Mouse (Mus musculus): ENCODE results near the gene Sptbn1.

Sptbn1 gene

DNA sequence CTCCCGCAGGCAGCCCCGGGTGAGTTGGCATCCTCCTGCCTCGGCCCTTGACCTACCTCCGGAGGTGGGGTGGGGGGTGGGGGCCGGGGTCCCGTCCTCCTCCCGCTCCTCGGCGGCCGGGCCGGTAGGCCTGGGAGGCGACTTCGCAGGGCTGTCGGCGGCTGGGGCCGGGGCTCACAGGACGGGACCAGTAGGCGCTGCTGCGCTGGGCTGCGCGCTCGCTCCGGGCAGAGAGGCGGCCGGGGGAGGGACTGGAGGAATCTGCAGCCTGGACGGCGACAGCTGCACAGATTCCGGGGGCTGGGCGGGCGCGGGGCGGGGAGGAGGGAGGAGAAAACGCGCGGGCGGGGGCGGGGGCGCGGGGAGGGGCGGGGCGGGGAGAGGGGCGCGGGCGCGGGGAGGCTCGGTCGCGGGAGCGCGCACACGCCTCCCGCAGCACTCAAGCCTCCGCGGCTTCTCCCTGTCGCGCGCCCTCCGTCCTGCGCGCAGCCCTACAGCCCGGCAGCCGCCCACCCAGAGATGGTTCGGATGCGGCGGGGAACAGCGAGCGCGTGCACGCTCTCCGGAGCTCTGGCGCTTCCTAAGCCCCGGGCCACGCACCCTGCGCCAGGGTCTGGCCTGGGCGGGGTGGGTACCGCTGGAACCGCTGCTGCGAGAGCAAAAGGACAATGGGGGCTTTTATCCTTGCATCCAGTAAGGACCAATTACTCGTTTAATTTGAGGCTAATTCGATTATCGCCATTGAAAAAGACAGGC lies at the start of gene Sptbn1:
Gene Sptbn1 (minus strand): TSS at position 284 of the 756 bp plus-strand sequence.
- no peak for DNase-seq (ENCODE audit: low spot score in 2 of 2)

DNA sequence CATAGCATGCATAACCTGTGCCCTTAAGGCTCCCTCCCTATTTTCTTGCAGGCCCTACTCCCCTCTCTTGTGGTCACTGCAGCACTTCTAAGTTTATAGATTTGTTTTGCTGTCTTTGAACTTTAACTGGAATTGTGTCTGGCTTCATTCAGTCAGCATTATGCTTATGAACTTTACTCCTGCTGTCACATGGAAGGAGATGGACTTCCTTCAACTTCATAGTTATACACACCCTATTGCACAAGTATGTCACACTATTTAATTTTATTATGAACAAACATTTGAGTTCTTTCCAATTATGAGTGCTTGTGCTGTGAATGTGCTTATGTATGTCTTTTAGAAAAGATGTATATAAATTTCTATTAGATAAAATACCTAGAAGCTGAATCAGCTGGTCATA lies 26.3 kb upstream of the Sptbn1 start:
- DNase-seq (ENCODE audit: low spot score in 2 of 2), result no peak

DNA sequence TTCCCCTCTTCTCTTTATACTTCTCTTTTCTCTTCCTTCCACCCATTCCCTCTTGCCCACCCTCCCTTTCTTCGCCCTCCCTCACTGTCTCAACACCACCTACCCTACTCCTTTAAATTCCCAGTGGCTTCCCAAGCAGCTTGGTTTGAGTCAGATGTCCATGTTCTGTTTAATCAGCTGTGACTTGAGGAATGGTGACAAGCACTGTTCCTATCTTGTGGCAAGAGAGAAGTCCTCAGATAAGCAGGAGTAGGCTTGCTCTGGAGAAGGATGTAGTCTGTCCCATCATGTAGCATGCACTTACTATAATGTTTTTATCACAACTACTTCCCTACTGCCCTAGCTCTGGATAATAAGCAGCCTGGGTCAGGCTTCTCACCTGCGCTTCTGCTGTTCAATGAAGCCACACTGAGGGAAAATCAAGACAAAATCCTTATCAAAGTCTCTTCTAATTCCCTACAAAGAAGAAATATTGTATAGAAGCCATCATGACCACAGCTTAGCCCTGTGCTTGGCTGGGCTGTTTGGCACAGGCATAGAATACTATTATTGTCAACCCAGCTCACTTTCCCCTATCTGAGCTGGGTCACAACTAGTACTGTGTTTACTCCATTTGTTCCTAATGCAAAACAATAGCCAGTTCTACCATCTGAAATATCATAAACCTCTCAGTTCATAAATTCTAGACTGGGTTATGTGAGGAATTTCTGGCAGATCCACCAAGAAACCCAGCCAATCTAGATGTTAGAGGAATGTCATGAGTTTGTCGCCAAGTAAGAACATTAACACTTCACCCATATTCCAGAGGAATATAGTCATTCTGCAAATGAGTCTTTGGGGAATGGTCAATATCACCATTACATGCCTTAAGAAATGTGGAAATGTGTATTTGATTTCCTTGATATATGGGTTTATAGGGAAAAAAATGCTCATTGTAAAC lies 24.5 kb upstream of the Sptbn1 start:
- no peak for DNase-seq (ENCODE audit: low spot score in 2 of 2)

DNA sequence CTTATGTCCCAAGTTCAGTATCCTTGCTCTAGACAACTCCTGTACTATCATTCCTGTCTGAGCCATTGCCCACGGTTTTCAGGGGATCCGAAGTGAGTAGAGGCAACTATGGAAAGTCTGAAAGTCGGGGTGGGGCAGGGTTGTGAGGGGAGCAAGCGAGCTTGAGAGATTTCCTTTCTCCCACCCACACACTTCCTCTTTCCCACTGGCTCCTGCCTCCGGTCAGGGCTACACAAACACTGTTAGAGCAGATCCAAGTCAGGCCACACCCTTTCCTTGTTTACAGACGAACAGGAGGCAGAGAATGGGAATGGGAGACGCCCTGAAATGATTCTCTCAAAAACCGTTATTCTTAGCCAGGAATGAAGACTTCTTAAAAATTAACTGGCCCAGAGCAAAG lies 23.2 kb upstream of the Sptbn1 start:
- no peak for DNase-seq (ENCODE audit: low spot score in 2 of 2)

DNA sequence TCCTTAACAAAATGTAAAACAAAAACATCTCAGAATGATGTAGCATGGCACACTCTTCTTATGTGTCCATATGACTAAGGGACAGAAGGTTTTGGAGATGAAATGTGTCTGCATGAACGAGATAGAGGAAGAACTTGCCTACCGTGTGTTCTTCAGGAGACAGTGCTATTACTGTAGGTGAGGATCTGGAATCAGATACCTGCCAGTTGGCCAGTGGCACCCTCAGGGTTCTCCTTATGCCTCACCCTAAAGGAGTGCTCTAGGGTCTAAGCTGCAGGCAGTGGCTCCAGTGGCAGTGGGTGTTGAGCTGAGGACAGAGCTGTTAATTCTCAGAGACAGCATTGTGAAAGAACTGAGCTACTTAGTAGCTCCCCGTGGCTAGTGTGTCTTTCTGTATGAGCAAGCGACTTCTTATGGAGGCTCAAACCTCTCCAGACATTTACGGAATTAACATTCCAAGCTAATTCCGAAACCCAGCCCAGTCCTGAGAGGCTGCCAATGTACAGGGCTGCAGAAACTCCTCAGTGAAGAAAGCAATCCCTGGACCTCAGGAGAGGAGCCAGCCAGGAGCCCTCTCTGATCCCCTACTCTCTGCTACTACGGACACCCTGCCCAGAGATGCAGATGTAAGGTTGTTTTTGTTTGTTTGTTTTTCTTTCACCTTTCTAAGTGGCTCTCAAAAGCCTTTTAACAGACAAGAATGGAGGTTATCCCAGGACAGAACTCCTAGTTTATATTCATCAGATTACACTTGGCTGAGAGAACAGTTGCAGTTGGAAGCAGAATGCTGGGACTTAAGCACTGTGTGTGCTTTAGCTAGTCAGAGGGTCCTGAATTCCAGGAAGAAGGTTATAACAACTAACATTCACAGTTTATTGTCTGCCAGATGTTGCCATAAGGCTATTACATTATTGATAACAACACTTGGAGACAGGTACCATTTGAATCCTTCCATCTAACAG lies 21.8 kb upstream of the Sptbn1 start:
- no peak for DNase-seq (ENCODE audit: low spot score in 2 of 2)

DNA sequence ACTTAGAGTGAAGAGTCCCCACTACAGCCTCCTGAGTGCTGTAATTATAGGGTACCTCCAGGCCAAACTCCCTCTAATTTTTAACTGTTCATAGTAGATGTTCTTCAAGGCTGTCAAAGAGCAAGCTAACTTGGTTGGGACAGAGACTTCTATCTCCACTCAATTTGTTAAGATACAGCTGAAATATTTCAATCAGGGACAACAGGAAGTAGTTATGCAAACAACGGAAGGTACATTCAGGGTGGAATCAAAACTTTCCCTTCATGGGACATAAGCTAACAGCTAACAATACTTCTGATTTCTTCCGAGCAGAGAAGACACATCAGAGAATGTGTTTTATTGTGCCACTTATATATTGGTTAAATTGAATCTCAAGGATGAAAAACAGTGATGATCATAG lies 20.1 kb upstream of the Sptbn1 start:
- no peak for DNase-seq (ENCODE audit: low spot score in 2 of 2)

DNA sequence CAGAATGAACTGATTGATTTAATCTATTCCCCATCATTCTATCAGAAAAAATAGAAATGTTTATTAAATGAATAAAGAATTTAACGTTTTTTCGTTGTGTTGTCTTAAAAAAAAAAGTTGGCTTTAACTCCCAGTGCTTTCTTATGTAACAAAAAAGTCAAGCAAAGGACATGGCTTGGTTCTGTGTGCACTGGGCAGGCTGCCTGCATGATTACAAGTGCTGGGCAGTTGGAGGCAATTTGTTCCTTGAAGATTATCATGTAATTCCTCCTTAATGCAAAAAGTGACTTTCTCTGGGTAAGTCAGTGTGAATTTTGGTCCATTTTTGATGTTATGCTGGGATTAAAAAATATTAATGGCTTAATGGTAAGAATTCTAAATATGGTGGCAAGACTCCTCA lies 15.7 kb upstream of the Sptbn1 start:
- no peak for DNase-seq (ENCODE audit: low spot score in 2 of 2)

DNA sequence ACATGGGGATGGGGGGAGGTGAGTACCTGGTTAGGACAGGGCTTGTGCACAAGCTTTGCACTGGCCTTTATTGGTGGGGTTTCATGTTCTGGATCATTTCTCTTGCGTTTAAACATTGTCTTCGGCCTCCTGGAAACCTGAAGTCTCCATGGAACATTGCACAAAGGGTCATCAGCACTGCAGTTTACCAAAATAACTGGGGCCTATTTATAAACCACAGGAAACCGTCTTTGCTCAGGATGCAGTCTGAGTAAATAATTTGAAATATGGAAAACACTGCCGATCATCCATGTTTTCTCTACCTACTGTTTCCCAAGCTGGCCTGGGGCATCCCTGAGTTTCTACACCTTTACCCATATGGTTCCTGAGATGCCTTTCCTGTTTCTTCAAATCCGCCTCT lies 13.1 kb upstream of the Sptbn1 start:
- no peak for DNase-seq (ENCODE audit: low spot score in 2 of 2)

DNA sequence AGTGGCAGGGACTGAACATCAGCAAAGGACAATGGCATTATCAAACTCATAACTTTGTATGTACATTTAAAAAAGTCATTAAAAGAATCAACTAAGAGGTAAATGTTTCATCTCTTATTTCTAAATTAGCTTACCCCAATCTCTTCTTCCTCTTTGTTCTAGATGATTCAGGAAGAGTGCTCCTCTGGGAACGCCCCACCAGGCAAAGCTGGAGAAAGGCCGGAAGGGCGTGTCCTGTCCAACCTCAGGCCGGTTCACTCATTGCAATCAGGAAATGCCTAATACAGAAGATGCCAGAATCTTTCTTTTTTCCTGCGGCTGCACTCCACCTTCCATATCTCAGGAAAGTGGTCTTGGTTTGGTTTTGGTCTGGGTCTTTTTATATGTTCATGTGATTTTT lies 11.3 kb upstream of the Sptbn1 start:
- no peak for DNase-seq (ENCODE audit: low spot score in 2 of 2)

DNA sequence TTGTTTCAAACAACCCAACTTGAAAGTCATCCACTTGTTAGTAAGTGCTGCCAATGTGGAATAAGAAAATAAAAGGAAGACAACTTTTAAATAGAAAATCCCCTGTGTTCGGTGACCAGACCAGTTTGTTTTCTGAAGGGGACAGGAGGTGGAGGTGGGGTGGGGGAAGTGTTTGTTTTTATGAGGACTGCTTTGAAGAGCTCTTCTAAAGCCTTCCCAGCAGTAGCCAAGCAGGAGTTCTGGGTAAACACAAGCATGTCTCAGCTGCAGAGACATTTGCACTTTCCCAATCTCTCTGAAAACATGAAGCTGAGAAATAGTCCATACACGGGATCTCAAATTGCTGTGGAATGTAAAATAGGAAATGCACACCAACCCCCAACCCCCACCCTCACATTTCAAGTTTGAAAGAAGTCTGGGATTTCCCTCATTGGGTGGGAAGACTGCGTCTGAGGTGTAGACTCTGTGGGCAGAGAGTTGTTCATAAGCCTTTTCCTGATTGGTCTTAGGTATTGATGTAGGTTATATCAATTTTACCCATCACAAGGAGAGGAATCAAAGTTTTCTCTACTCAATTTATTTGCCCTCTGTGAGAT lies 7.6 kb upstream of the Sptbn1 start:
- no peak for DNase-seq (ENCODE audit: low spot score in 2 of 2)

DNA sequence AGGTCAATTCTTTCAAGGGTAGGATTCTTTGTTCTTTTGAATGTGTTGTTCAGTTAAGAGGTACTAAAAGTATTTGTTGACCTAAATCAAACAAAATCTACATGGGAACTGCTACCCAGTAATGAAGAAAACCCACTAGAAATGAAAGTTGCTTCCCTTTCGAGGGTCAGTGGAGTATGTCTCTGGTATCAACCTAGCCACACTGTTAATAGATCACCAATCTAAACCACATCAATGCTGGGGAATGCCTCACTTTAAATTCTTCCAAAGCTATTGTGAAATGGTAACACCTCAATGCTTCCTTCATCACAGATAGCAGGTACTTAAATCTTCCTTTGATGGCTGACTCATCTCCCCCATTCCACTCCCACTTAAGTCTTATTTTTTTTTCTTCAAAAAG lies 1.5 kb upstream of the Sptbn1 start:
- no peak for DNase-seq (ENCODE audit: low spot score in 2 of 2)

DNA sequence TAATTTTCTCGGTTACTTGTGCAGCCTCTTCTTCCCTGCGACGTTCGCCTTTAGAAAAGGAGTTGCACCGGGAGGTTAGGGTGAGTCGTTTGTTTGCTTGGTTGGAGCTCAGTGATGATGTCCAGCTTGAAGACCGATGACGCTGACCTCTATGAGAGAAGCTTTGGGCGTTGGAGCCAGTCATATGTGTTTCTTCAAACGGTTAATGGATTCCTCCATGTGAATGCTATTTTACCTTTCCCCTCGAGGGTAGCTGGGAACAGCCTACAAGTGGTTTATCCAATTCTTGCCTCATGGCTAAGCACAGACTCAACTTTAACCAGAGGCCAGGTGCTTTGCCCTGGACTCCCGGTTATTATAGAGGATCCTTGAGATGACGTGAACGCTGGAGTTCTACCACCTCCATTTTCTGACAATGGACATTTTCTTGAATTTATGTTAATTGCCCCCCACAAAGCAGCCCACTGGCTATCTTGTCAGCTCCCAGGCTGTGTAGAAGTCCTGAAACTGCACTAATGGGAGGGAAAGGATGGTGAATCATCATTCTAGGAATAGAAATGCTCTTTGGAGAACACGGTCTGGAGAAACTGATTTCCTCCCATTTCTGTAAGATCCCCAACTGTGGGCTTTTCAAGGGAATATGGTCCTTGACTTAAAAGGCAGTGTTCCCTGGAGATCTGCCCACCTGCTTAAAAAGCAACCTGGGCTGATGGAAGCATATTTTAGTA lies 837 bp upstream of the Sptbn1 start:
- no peak for DNase-seq (ENCODE audit: low spot score in 2 of 2)

DNA sequence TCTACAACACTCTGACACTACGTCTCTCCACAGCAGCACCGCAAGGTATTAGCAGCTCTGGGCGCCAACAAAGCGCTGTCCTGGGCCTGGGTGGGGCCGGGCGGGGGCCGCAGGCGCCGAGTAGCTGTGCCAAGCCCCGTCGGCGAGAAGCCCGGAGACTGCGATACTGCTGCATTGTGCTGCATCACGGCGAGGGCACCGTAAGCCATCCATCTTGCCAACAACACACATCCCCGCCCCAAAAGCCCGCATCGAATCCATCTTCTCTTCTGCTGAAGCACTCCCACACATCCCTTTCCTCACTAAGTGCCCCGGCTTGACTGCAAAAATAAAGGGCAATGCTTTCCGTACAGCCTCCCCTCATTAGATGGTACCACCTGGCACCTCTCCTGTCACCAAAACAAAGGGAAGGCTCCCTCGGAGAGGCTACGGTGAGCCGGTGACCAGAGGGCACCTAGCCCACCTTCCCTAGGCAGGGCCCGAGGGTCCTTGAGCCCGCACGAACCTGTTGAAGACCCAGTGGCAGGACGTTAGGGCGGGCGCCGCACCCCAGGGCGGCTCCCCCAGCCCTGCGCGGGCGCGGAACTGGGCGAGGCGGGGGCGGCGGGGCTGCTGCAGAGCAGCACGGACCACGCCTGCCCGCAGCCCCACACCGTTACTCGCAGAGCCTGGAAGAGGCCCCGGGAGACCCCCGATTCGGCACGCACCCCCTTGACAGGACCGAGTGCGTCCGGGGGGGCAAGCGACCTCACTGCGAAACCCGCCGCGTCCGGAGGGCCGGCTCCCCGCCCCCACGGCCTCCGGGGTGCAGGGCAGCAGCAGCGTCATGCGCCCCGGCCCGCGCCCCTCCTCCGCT lies 711 bp downstream of the Sptbn1 start:
- DNase-seq (ENCODE audit: low spot score in 2 of 2), result peak in 1 of 2 experiments; percentile 1

DNA sequence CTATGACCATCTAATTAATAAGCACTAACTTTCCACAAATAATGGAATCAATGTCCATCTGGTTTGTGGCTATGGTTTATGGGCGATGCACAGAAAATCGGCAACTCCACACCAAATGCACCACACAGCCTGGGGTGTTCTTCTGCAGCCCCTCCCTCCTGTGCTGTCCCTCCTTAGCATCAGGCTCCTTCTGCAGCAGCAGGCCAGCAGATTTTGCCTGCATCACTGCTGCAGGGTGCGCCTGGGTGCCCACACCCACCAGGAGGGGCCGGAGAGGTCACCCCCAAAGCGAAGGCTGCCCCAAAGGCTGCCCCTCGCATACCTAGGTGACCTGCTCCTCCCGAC lies 1.3 kb downstream of the Sptbn1 start:
- no peak for DNase-seq (ENCODE audit: low spot score in 2 of 2)

DNA sequence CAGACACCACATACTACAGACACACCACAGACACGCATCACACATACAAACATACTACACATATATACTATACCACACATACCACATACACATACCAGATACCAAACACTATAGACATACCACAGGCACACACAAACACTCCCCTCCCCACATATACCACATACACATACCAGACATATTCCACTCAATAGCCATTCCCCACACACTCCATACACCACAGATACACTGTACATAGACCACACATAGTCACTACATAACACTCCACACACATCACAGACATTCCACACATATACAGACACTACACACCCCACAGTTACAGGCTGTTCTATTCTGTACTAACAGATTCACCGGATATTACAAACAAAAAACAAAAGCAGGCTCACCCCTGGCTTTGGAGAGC lies 2.3 kb downstream of the Sptbn1 start:
- no peak for DNase-seq (ENCODE audit: low spot score in 2 of 2)

DNA sequence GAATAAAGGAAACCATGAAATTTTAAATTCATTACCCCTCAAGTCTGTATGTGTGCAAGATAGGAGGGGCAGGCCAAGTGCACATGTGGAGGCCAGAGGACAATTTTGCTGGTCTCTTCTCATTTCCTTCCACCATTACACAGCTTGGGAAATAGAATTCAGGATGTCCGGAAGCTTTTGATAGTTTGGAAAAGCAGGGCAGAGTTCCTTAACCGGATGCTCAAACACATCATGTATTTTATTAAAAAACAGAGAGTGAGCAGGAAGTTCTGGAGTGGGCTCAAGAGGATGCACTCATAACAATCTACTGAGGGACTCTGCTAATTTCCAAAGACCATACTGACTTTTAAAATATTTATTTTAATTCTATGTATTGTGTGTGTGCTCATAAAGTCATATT lies 4.3 kb downstream of the Sptbn1 start:
- DNase-seq (ENCODE audit: low spot score in 2 of 2), result no peak

DNA sequence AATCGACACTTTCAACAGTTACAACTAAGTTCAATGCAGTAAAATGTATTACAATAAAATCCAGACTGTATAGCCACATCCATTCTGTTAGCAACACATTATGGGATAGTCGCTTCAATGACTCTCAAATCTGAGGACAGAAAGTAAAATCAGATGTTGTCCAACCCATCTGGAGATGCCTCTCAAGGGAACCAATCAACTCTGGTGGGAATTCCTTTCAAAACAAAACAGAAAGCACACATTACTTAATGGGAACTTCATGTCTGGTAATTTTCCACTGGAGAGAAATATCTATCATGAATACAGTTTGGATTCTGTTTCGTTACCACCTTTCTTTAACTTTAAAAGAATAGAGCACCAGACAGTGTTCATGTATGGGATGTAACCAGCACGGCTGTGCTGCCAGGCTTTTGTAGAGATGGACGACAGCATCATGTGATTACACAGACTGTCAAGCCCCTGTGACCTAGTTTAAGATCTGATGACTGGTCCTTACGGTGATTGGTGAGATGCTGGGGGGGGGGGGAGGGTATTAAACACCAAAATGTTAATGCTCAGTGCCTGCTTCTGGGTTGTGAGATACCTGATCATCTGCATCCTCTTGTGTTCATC lies 9.1 kb downstream of the Sptbn1 start:
- no peak for DNase-seq (ENCODE audit: low spot score in 2 of 2)

DNA sequence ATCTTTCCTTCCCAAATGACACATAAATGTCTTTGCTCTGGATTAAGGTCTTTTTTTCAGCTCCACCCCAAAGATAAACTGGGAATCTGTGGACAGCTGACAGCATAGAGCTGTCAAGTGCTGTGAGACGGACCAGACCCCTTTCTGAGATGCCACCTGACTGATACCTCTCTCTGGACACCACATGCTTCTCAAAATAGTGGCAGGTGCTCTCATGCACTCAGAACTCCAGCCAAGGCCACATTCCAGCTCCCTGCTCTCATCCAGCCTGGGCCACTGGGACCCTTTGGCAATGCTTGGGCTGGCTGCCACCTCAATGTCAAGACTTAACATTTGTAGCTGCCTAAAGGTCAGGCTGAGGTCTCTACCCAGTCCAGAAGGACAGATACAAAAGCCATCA lies 10.2 kb downstream of the Sptbn1 start:
- DNase-seq (ENCODE audit: low spot score in 2 of 2), result no peak

DNA sequence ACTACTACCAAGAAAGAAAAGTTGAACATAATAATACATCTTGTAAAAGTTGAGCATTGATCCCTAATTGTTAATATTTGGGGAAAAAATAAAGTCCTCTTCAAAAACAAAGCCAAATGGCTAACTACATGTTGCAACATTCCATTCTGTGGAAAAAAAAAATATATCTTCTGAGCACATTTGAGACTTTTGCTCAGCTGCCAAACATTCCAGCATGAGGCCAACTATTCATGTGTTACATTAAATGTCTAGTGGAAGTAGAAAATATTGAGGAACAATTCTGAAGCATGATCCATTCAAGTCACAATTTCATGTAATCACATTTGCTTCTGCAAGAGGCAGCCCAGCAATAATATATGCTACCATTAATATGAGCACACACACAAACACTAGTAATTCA lies 10.9 kb downstream of the Sptbn1 start:
- DNase-seq (ENCODE audit: low spot score in 2 of 2), result no peak

DNA sequence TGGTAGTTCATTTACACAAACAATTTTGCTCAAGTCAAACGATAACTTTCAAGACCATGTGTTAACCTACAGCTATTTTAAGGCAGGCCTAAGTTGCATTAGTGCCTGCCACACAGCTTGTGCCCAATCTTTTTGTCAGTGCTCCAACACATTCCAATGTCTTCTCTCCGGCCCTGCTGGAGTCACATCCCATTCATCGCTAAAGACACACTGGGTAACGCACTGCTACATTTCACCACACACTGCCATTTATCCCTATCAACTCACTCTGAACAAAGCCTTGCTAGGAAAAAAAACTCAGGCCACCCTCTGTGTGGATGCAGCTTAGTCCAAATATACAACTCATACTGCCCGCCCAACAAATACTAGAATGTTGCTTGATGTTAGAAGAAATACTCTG lies 11.5 kb downstream of the Sptbn1 start:
- no peak for DNase-seq (ENCODE audit: low spot score in 2 of 2)

Data from natural killer cell, adult 2 months (primary cell).